Mouse (Mus musculus) MEL (cell line): Measurements from ENCODE around the gene Krt83.

Source experiments
- CTCF ChIP-seq, 3 experiments: IDR thresholded peaks in 2 of 3; conservative IDR thresholded peaks in 1 of 3; 2 replicates each; pipeline ENCODE4 v1.5.1; 2011 to 2012; ENCODE audit warnings: low read length in 3 of 3, low read depth in 2 of 3, mild to moderate bottlenecking in 2 of 3, improper control_type of control experiment in 1 of 3, inconsistent platforms in 1 of 3, mixed read lengths in 1 of 3, moderate library complexity in 1 of 3; ENCODE audit not compliant: control insufficient read depth in 1 of 3, insufficient read depth in 1 of 3, poor library complexity in 1 of 3, severe bottlenecking in 1 of 3
- POLR2A ChIP-seq, 2 experiments: IDR thresholded peaks; 2 replicates each; pipeline ENCODE4 v1.6.1; 2011 to 2012; ENCODE audit warnings: low read length in 2 of 2, mild to moderate bottlenecking in 2 of 2, control low read depth in 1 of 2, improper control_type of control experiment in 1 of 2, low read depth in 1 of 2, moderate library complexity in 1 of 2; ENCODE audit not compliant: control insufficient read depth in 1 of 2, insufficient read depth in 1 of 2, poor library complexity in 1 of 2
- POLR2AphosphoS5 ChIP-seq: IDR thresholded peaks from 2 replicates; pipeline ENCODE4 v1.6.1; 2012; ENCODE audit warnings: low read depth, borderline replicate concordance, mild to moderate bottlenecking, inconsistent platforms, low read length, moderate library complexity, mixed read lengths
- TBP ChIP-seq: IDR thresholded peaks from 2 replicates; pipeline ENCODE4 v1.8.0; 2011; ENCODE audit warnings: low read depth, low read length, improper control_type of control experiment
- TCF12 ChIP-seq: IDR thresholded peaks from 2 replicates; pipeline ENCODE4 v1.6.1; 2014; ENCODE audit warnings: low read depth, mild to moderate bottlenecking, inconsistent platforms, low read length, improper control_type of control experiment, moderate library complexity

GRCm38 (mm10) chr15:101436611-101437010, 54.7 kb downstream of the Krt83 start:
- no peak for TF ChIP-seq POLR2A (IDR thresholded peaks at IDR 0.05; ENCODE audit: control insufficient read depth in 1 of 2, insufficient read depth in 1 of 2, low read depth in 1 of 2, low read length in 2 of 2, poor library complexity in 1 of 2)
- no peak for TF ChIP-seq TBP
- no peak for TF ChIP-seq TCF12
- no peak for TF ChIP-seq POLR2AphosphoS5
- TF ChIP-seq CTCF (IDR thresholded peaks at IDR 0.05 in 2 of 3, conservative IDR thresholded peaks at IDR 0.05 in 1 of 3; ENCODE audit: control insufficient read depth in 1 of 3, insufficient read depth in 1 of 3, low read depth in 2 of 3, low read length in 3 of 3, poor library complexity in 1 of 3, severe bottlenecking in 1 of 3) = no peak
